Mouse (Mus musculus): ENCODE measurements around the gene Mrpl4. TPM values are rescaled to one million over a fixed set of nuclear protein-coding genes. Genes with fewer than 3 reads are reported as not detected.
"Not testable (repeated sequence)": the region's sequence is repeated elsewhere in the genome, so short reads cannot be mapped to it uniquely, and the experiment has no call there.

Gene Mrpl4
- polyA plus RNA-seq, 1 experiment from 2014 or later: 114 TPM

DNA sequence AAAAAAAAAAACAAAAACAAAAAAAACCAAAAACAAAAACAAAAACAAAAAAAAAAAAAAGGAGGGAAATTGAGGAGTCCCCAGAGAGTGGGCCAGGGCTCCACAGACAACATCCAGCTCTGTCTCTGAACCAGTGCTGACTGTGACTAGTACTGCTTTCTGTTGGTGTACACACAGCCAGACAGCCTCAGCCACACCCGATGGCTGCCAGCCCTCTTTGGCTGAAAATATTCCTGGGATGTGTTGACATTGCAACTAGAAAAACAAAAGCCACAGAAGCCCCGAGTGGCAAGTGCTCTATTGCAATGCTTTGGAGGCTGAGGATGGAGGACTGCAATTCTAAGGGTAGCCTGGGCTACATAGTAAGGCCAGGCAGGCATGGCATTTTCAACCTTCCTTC, 7.8 kb downstream of the Mrpl4 start:
- no peak overlapping the region for H3K9ac ChIP-seq (replicated peaks)
- peaks cover 38% of the 10 kb centered on the region for H3K36me3 ChIP-seq
- H3K4me3 ChIP-seq (replicated peaks): no peak overlapping the region
- H3K27ac ChIP-seq (replicated peaks): no peak overlapping the region
- peaks cover 30% of the 10 kb centered on the region for H3K27me3 ChIP-seq (replicated peaks)
- ATAC-seq (ENCODE audit: low FRiP score): no peak
- no peak overlapping the region for H3K4me2 ChIP-seq
- 65% methylated on average over 2 of the region's 2 CpGs for WGBS
- H3K4me1 ChIP-seq: peaks cover 8% of the 10 kb centered on the region
- no peaks in the 10 kb centered on the region for H3K9me3 ChIP-seq (replicated peaks)

DNA sequence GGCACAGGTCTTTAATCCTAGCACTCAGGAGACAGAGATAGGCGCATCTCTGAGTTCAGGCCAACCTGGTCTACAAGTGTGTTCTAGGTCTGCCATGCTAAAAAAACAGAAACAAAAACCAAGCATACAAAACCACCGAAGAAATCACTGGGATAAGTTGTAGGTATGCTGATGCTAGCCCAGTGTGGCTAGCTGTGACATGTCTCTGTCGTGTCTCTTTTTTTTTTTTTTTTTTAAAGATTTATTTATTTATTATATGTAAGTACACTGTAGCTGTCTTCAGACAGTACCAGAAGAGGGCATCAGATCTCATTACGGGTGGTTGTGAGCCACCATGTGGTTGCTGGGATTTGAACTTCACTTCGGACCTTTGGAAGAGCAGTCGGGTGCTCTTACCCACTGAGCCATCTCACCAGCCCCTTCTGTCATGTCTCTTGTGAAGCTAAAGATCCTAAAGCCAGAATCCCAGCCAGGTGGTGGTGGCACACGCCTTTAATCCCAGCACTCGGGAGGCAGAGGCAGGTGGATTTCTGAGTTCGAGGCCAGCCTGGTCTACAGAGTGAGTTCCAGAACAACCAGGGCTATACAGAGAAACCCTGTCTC, 8.5 kb downstream of the Mrpl4 start:
- H3K9ac ChIP-seq (replicated peaks); H3K9me3 ChIP-seq (replicated peaks); H3K4me2 ChIP-seq; H3K27ac ChIP-seq (replicated peaks); H3K4me3 ChIP-seq (replicated peaks); ATAC-seq (ENCODE audit: low FRiP score): not testable (repeated sequence)
- Histone ChIP-seq H3K36me3 (peaks cover 32% of the 10 kb centered on the region), H3K4me1 (peaks cover 14% of the 10 kb centered on the region), H3K27me3 (replicated peaks) (peaks cover 36% of the 10 kb centered on the region)
- WGBS: 77% methylated on average over 9 of the region's 9 CpGs

DNA sequence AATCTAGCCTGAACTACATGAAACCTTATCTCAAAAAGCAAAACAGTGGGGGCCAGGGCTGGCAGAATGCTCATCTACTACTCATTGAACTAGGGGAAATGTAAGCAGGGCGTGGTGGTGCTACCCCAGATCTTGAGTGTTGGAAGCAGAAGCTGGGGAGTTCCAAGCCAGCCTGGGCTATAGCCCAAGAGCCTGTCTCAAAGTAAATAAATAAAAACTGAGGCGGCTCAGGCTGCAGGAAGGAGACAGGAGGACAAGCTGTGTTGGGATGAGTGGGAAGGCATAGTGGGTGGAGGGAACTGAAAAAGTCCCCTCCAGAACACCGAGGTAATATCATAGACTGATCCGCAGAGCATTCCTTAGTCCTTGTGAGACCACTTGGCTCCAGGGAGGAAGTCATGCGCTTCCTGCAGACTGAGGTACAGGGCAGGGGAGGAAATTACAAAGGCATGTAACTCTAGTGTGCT, 9.3 kb downstream of the Mrpl4 start:
- no peak overlapping the region for H3K4me2 ChIP-seq
- 68% methylated on average over 5 of the region's 5 CpGs for WGBS
- ATAC-seq (ENCODE audit: low FRiP score): no peak
- no peak overlapping the region for H3K27ac ChIP-seq (replicated peaks)
- H3K4me1 ChIP-seq: peaks cover 14% of the 10 kb centered on the region
- H3K4me3 ChIP-seq (replicated peaks): no peak overlapping the region
- H3K36me3 ChIP-seq: peaks cover 26% of the 10 kb centered on the region
- no peaks in the 10 kb centered on the region for H3K9me3 ChIP-seq (replicated peaks)
- H3K9ac ChIP-seq (replicated peaks): no peak overlapping the region
- H3K27me3 ChIP-seq (replicated peaks): peaks cover 44% of the 10 kb centered on the region

DNA sequence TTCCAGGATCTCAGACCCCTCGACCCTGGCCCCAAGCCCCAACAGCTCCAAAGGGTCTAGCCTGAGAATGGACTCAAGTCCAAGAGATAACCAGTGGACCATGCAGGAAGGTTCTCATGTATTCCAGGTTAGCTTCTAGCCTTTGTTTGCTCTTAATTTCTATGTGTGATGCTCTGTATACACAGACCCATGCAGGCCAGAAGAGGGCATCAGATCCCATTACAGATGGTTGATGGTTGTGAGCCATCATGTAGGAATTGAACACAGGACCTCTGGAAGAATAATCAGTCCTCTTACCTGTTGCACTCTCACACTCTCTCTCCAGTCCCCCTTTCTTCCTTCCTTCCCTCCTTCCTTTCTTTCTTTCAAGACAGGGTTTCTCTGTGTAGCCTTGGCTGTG, 9.8 kb downstream of the Mrpl4 start:
- peaks cover 49% of the 10 kb centered on the region for H3K27me3 ChIP-seq (replicated peaks)
- H3K27ac ChIP-seq (replicated peaks): no peak overlapping the region
- H3K4me3 ChIP-seq (replicated peaks): no peak overlapping the region
- no peak overlapping the region for H3K9ac ChIP-seq (replicated peaks)
- 59% methylated on average over 1 of the region's 1 CpGs for WGBS
- H3K4me2 ChIP-seq: no peak overlapping the region
- peaks cover 21% of the 10 kb centered on the region for H3K36me3 ChIP-seq
- H3K4me1 ChIP-seq: peaks cover 14% of the 10 kb centered on the region
- no peak for ATAC-seq (ENCODE audit: low FRiP score)
- H3K9me3 ChIP-seq (replicated peaks): no peaks in the 10 kb centered on the region

DNA sequence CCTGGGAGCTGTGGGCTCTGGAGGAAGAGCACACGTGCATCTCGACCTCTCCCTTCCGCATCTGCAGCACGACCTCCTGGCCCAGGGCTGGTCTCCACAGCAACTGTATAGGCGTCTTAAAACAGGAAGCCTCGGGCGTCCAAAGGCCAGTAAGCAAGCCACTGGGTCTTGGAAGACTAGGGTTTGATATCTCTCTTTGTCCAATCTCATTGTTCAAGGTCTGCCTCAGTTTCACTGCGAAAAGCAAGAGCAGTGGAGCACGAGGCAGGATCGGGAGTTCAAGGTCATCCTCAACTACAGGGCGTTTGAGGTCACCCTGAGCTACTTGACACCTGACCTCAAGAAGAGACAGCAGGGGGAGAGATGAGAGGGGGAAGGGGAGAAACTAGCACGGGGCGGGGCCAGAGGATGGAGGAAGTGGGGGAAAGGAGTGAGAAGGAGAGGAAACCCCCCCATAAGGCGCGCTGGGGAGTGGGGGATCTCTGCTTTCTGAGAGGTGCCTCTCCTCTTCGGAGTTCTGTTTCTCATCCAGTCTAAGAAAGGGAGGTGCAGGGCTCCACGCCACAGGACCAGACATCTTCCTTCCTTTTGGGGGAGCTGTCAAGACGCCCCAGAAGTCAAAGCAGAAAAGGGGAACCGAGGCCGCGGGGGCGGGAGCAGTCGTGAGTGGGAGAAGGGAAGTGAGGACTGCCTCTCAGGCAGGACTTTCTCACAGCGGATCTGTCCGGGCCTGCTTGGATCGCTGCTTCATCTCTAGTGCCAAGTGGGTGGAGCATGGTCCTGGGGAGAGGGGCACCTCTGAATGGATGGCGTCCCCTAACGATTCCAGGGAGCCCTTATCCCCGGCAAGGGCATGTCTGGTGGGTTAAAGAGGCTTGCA, 12.4 kb downstream of the Mrpl4 start:
- no peaks in the 10 kb centered on the region for H3K36me3 ChIP-seq
- H3K4me1 ChIP-seq: peaks cover 14% of the 10 kb centered on the region
- H3K9ac ChIP-seq (replicated peaks): no peak overlapping the region
- H3K27ac ChIP-seq (replicated peaks): no peak overlapping the region
- H3K9me3 ChIP-seq (replicated peaks): no peaks in the 10 kb centered on the region
- H3K4me2 ChIP-seq: peak overlapping the region; percentile 52
- peak overlapping the region; percentile 30 for H3K4me3 ChIP-seq (replicated peaks)
- H3K27me3 ChIP-seq (replicated peaks): peaks cover 63% of the 10 kb centered on the region
- WGBS: 4% methylated on average over 29 of the region's 29 CpGs
- ATAC-seq (ENCODE audit: low FRiP score): no peak; the same call in 1 of the 2 replicates

DNA sequence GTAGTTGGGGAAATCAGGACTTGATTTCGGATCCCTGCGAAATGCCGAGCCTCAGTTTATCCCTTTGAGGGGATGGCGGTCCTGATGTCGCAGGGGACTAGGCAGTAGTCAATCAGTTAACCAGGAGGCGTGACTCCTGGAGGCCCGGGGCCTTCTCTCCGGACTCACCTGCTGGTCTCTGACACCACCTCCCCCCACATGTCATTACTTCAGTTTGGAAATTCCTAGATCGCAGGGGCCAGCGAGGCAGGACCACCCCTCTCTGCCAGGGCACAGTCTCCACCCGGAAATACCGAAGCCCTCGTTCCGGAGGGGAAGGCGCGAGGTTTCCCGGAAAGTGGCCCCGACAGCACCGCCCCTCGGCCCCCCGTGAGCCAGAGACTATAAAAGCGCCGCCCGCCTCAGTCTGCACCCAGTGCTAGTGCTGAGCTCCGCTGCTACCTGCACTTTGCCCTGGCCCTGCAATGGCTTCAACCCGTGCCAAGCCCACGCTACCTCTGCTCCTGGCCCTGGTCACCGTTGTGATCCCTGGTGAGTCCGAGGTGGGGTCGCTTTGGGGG, 13.1 kb downstream of the Mrpl4 start, which contains the start of gene Icam1:
Gene Icam1 (plus strand): TSS at position 415 of the 560 bp plus-strand sequence.
- Histone ChIP-seq H3K4me3 (replicated peaks) (peak within 1 kb of the TSS; percentile 30), H3K9me3 (replicated peaks) (no peaks in the 10 kb centered on the region), H3K4me2 (peak within 1 kb of the TSS; percentile 52), H3K36me3 (no peaks in the 10 kb centered on the region), H3K9ac (replicated peaks) (no peak within 1 kb of the TSS), H3K4me1 (peaks cover 14% of the 10 kb centered on the region), H3K27me3 (replicated peaks) (peaks cover 63% of the 10 kb centered on the region), H3K27ac (replicated peaks) (no peak within 1 kb of the TSS)
- 1% methylated on average over 30 of the region's 30 CpGs for WGBS
- no peak for ATAC-seq (ENCODE audit: low FRiP score)

DNA sequence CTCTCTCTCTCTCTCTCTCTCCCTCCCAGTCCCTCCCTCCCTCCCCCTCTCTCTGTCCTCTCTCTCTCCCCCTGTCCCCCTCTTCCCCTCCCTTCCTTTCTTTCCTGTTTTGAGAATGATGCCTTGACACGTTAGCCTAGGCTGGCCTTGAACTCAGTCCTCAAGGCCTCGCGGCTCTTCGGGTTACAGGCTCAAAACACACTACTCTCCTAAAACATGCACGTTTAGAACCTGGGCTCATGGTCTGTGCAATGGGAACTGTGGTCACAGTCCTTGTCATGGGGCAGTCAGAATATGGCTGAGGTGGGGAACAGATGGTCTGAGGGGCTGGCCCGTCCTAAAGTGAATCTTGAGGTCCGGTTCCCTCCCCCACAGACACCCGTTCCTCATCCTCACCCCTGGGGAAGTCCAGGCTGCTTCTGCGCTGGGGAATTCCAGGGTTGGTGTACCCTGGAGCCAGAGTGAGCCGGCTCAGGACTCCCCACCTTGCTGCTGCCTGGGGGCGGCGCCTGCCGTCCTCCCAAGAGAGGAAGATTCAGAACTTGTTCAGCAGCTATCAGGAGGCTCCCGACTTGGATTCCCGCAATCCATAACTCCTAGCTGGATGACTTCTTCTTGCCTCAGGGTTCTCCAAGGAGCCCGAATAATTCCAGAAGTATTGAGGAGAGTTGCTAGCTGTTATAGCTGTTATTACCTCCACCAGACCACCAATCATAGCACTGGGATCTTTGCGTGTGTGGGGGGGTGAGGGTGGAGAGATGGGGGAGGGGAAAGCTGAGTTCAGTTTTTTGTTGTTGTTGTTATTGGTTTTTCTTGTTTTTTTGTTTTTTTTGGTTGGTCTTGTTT, 14.0 kb downstream of the Mrpl4 start:
- H3K27ac ChIP-seq (replicated peaks): no peak overlapping the region
- H3K4me1 ChIP-seq: peaks cover 14% of the 10 kb centered on the region
- H3K9ac ChIP-seq (replicated peaks): no peak overlapping the region
- peaks cover 63% of the 10 kb centered on the region for H3K27me3 ChIP-seq (replicated peaks)
- H3K4me3 ChIP-seq (replicated peaks): peak overlapping the region; percentile 30
- 5% methylated on average over 17 of the region's 17 CpGs for WGBS
- ATAC-seq (ENCODE audit: low FRiP score): no peak
- H3K36me3 ChIP-seq: no peaks in the 10 kb centered on the region
- H3K9me3 ChIP-seq (replicated peaks): no peaks in the 10 kb centered on the region
- H3K4me2 ChIP-seq: peak overlapping the region; percentile 52

DNA sequence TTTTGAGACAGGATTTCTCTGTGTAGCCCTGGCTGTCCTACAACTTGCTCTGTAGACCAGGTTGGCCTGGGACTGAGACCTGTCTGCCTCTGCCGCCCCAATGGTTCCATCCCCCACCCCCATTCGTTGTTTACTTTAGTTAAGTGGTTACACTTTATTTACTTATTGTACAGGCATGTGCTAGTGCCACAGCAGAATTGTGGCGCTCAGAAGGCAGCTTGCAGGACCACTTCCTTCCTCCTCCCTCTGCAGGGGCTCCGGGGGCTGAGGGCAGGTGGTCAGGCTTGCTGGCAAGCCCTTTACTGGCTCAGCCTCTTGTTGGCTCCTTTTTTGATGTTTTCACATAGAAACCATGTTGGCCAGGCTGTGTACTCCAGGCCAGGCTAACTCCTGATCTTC, 14.6 kb downstream of the Mrpl4 start:
- Histone ChIP-seq H3K4me3 (replicated peaks) (no peak overlapping the region), H3K36me3 (no peaks in the 10 kb centered on the region), H3K9me3 (replicated peaks) (no peaks in the 10 kb centered on the region), H3K4me2 (no peak overlapping the region), H3K27me3 (replicated peaks) (peaks cover 66% of the 10 kb centered on the region), H3K9ac (replicated peaks) (no peak overlapping the region), H3K27ac (replicated peaks) (no peak overlapping the region), H3K4me1 (peaks cover 14% of the 10 kb centered on the region)
- no peak for ATAC-seq (ENCODE audit: low FRiP score)
- WGBS: 33% methylated on average over 4 of the region's 4 CpGs

DNA sequence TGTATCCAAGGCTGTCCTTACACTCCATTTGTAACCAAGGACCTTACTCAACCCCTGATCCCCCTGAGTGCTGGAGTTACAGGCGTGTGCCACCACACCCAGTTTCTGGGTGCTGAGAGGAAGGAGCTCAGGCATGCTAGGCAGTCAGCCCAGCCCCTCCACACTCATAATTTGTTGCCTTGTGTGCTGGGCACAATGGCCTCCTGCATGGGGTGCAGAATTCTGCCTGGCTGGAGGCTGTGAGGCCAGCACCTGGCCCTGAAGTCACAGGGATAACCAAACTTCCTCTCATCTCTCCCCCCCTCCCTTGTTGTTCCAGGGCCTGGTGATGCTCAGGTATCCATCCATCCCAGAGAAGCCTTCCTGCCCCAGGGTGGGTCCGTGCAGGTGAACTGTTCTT, 16.1 kb downstream of the Mrpl4 start:
- Histone ChIP-seq H3K27ac (replicated peaks) (no peak overlapping the region), H3K36me3 (no peaks in the 10 kb centered on the region), H3K4me2 (no peak overlapping the region), H3K4me1 (peaks cover 14% of the 10 kb centered on the region), H3K4me3 (replicated peaks) (no peak overlapping the region), H3K27me3 (replicated peaks) (peaks cover 56% of the 10 kb centered on the region), H3K9ac (replicated peaks) (no peak overlapping the region), H3K9me3 (replicated peaks) (no peaks in the 10 kb centered on the region)
- WGBS: 70% methylated on average over 2 of the region's 2 CpGs
- ATAC-seq (ENCODE audit: low FRiP score): no peak

DNA sequence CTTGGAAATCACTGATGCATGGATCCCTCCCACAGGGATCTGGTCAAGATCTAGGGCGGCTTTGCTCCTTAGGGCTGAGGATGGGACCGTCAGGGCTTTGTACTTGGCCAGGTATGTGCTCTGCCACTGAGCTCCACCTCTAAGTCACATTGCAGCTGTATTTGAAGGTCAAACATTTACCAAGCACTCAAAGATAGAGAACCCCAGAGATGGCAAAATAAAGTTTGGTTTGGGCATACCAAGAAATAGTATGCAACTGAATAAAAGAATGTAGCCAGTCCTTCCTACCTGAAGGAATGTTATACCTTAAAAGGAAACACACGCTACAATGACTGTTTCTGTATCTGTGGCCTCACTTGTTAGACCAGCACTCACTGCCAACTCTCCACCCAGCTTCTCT, 18.8 kb downstream of the Mrpl4 start:
- ATAC-seq (ENCODE audit: low FRiP score): no peak
- no peak overlapping the region for H3K4me2 ChIP-seq
- 83% methylated on average over 3 of the region's 3 CpGs for WGBS
- no peaks in the 10 kb centered on the region for H3K36me3 ChIP-seq
- H3K9me3 ChIP-seq (replicated peaks): no peaks in the 10 kb centered on the region
- H3K9ac ChIP-seq (replicated peaks): no peak overlapping the region
- no peak overlapping the region for H3K27ac ChIP-seq (replicated peaks)
- H3K27me3 ChIP-seq (replicated peaks): peaks cover 33% of the 10 kb centered on the region
- H3K4me1 ChIP-seq: no peaks in the 10 kb centered on the region
- H3K4me3 ChIP-seq (replicated peaks): no peak overlapping the region

DNA sequence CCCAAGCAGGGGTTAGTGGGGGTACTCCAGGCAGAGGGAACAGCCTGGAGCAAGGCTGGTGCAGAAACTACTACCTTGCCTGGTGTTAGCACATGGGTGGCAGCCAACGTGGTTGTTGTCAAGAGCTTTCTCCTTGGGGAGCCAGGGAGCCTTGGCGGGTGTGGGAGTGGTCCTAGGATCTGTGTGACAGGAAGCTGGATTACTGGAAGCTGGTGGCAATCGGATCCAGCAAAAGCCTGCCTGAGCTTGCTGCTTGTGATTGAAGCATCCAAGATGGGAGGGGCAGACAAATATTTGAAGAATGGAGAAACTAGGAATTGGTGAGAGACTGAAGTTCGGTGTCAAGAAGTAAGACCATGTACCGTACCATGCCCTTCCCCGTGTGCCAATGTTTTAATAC, 19.8 kb downstream of the Mrpl4 start:
- no peak overlapping the region for H3K9ac ChIP-seq (replicated peaks)
- peaks cover 31% of the 10 kb centered on the region for H3K27me3 ChIP-seq (replicated peaks)
- no peaks in the 10 kb centered on the region for H3K9me3 ChIP-seq (replicated peaks)
- 66% methylated on average over 6 of the region's 6 CpGs for WGBS
- no peak overlapping the region for H3K27ac ChIP-seq (replicated peaks)
- no peaks in the 10 kb centered on the region for H3K36me3 ChIP-seq
- H3K4me2 ChIP-seq: no peak overlapping the region
- ATAC-seq (ENCODE audit: low FRiP score): no peak
- H3K4me1 ChIP-seq: no peaks in the 10 kb centered on the region
- H3K4me3 ChIP-seq (replicated peaks): no peak overlapping the region

Measured in neural tube, embryonic 15.5 days (tissue).